ENCODE assay signal across 17 mouse cellular contexts in genomic region chr3:128347782-128348574, GRCm38 (mm10).
DNase-seq lines count a peak whose midpoint lies in the region; ATAC-seq and TF ChIP-seq lines count a peak whose summit lies in the region.
"Had no signal": no experiment of that assay in that cellular context is flagged by ENCODE, and none has a peak within 500 bp of the region (broad histone marks: within the 10 kb centered on the region; RNA-seq: fewer than 3 reads in every experiment).

No protein-coding gene starts in this region.

- TF ChIP-seq POLR2A in limb, embryonic 14.5 days (IDR thresholded peaks at IDR 0.05; ENCODE audit: borderline replicate concordance, extremely low read depth, insufficient read depth, insufficient read length) = no peak

- H3K9me3 ChIP-seq in forebrain, postnatal 0 days (ENCODE audit: low read length) = no peaks in the 10 kb centered on the region
- H3K9me3 ChIP-seq in forebrain, embryonic 16.5 days (ENCODE audit: control insufficient read depth, low read length) = no peaks in the 10 kb centered on the region
- H3K9me3 ChIP-seq in limb, embryonic 14.5 days (ENCODE audit: control insufficient read depth, low read length) = no peaks in the 10 kb centered on the region
- H3K9me3 ChIP-seq: G1E; midbrain, embryonic 15.5 days had no signal

- CTCF ChIA-PET in Patski (lab: Charles Lee) = interaction anchor here (0.8 to 4.4 kb wide), 21 partner anchors 10 to 1330 kb away, joined by 3 to 59 read pairs (median 3); partner anchors contain the start of gene Pitx2

- no peak overlapping the region for H3K4me2 ChIP-seq in forebrain, postnatal 0 days (ENCODE audit: low read depth)
- no peak overlapping the region for H3K4me2 ChIP-seq in forebrain, embryonic 16.5 days (ENCODE audit: low read length)
- H3K4me2 ChIP-seq in limb, embryonic 14.5 days (replicated peaks; ENCODE audit: low read depth, low read length, severe bottlenecking) = no peak overlapping the region
- H3K4me2 ChIP-seq: hindbrain, embryonic 14.5 days; midbrain, embryonic 15.5 days had no signal

- H3K4me3 ChIP-seq in forebrain, postnatal 0 days (ENCODE audit: low read depth, low read length) = no peak overlapping the region
- no peak overlapping the region for H3K4me3 ChIP-seq in forebrain, embryonic 16.5 days (replicated peaks; ENCODE audit: low read length)
- no peak overlapping the region for H3K4me3 ChIP-seq in left cerebral cortex, adult 2 months
- no peak overlapping the region for H3K4me3 ChIP-seq in limb, embryonic 14.5 days (replicated peaks; ENCODE audit: low read length)
- H3K4me3 ChIP-seq: erythroblast, embryonic 14.5 days; midbrain, embryonic 15.5 days had no signal

- H3K9ac ChIP-seq in forebrain, postnatal 0 days = no peak overlapping the region
- H3K9ac ChIP-seq in forebrain, embryonic 16.5 days (replicated peaks; ENCODE audit: low read depth, low read length) = no peak overlapping the region
- no peak overlapping the region for H3K9ac ChIP-seq in limb, embryonic 14.5 days (ENCODE audit: low read depth, low read length, severe bottlenecking)
- H3K9ac ChIP-seq: hindbrain, embryonic 14.5 days; midbrain, embryonic 15.5 days had no signal

- POLR2A ChIA-PET in Patski (lab: Charles Lee) = interaction anchor here (0.6 to 1.8 kb wide), 6 partner anchors 854 to 873 kb away, joined by 3 to 7 read pairs (median 4); no protein-coding TSS in a partner anchor

- no peaks in the 10 kb centered on the region for H3K4me1 ChIP-seq in forebrain, postnatal 0 days (ENCODE audit: insufficient read depth)
- H3K4me1 ChIP-seq in forebrain, embryonic 16.5 days (replicated peaks; ENCODE audit: control insufficient read depth, insufficient read depth, low read length) = no peaks in the 10 kb centered on the region
- no peaks in the 10 kb centered on the region for H3K4me1 ChIP-seq in limb, embryonic 14.5 days (ENCODE audit: control insufficient read depth, insufficient read depth, low read length)
- H3K4me1 ChIP-seq: midbrain, embryonic 15.5 days had no signal

- H3K36me3 ChIP-seq in forebrain, postnatal 0 days (ENCODE audit: insufficient read depth) = no peaks in the 10 kb centered on the region
- no peaks in the 10 kb centered on the region for H3K36me3 ChIP-seq in forebrain, embryonic 16.5 days (ENCODE audit: control insufficient read depth, insufficient read depth)
- no peaks in the 10 kb centered on the region for H3K36me3 ChIP-seq in limb, embryonic 14.5 days (ENCODE audit: control insufficient read depth, insufficient read depth, low read length)
- H3K36me3 ChIP-seq: G1E; midbrain, embryonic 15.5 days had no signal

- in situ Hi-C loops in Patski (cut with MboI; ENCODE audit: low pct_unique_long_range_greater_than_20kb) = loop anchor here (5.0 to 10.0 kb wide), 3 partner anchors 854 to 1077 kb away; no protein-coding TSS in a partner anchor

- WGBS in forebrain, postnatal 0 days = 55% methylated on average over 8 of the region's 8 CpGs
- 60% methylated on average over 8 of the region's 8 CpGs for WGBS in forebrain, embryonic 16.5 days
- WGBS in limb, embryonic 14.5 days = 48% methylated on average over 8 of the region's 8 CpGs

- H3K27me3 ChIP-seq in forebrain, postnatal 0 days (ENCODE audit: insufficient read depth, low read length) = no peaks in the 10 kb centered on the region
- no peaks in the 10 kb centered on the region for H3K27me3 ChIP-seq in forebrain, embryonic 16.5 days (replicated peaks; ENCODE audit: control insufficient read depth, insufficient read depth, low read length)
- H3K27me3 ChIP-seq in Patski = no peaks in the 10 kb centered on the region
- H3K27me3 ChIP-seq in limb, embryonic 14.5 days (ENCODE audit: control insufficient read depth, insufficient read depth, low read length) = 0 out of 2 replicates have a peak, but pooled peaks cover 8% of the 10 kb centered on the region

- DNase-seq in forebrain, postnatal 0 days = peak; percentile 16
- no peak for DNase-seq in left cerebral cortex, adult 2 months (ENCODE audit: extremely low spot score in 1 of 2, low spot score in 2 of 2)
- DNase-seq in left cerebral cortex, adult 9 months (ENCODE audit: low spot score in 2 of 2) = no peak
- peak; percentile 71 for DNase-seq in Patski (ENCODE audit: low read depth, low spot score)
- peak; percentile 41 for DNase-seq in limb, embryonic 14.5 days (ENCODE audit: low spot score)
- DNase-seq in adrenal gland, postnatal 14 days = no peak
- DNase-seq: adrenal gland, postnatal 25 days; cerebellum, postnatal 36 days; heart, adult 11 months; lung, postnatal 10 days; right cerebral cortex, adult 18-20 months; thymus, postnatal 4 days had no signal

- ATAC-seq in forebrain, postnatal 0 days = no peak
- no peak for ATAC-seq in forebrain, embryonic 16.5 days
- ATAC-seq in Patski = peak; percentile 51
- no peak for ATAC-seq in limb, embryonic 14.5 days (ENCODE audit: low FRiP score, low read depth)
- ATAC-seq: midbrain, embryonic 15.5 days had no signal

- H3K27ac ChIP-seq in forebrain, postnatal 0 days (ENCODE audit: low read depth, low read length) = no peak overlapping the region
- no peak overlapping the region for H3K27ac ChIP-seq in forebrain, embryonic 16.5 days (ENCODE audit: low read length)
- no peak overlapping the region for H3K27ac ChIP-seq in left cerebral cortex, adult 2 months
- H3K27ac ChIP-seq in limb, embryonic 14.5 days (replicated peaks; ENCODE audit: low read depth, low read length) = no peak overlapping the region
- H3K27ac ChIP-seq: hindbrain, embryonic 14.5 days; midbrain, embryonic 15.5 days had no signal

- intact Hi-C loops in left cerebral cortex, adult 2 months (cut with DNase I) = loop anchor here (1.0 to 10.0 kb wide), 4 partner anchors 856 to 1339 kb away; no protein-coding TSS in a partner anchor

- peak; percentile 42 for TF ChIP-seq CTCF in forebrain, postnatal 0 days (IDR thresholded peaks at IDR 0.05; ENCODE audit: low read depth)
- peak; percentile 48 for TF ChIP-seq CTCF in left cerebral cortex, adult 2 months (IDR thresholded peaks at IDR 0.05)
- TF ChIP-seq CTCF in Patski (IDR thresholded peaks at IDR 0.05) = peak; percentile 53

Comparison
In these comparisons a context has a peak if more than half of its experiments do, and no peak if none do; other contexts are left out.
1. DNase-seq: peak in forebrain, postnatal 0 days (single experiment), Patski (single experiment) and limb, embryonic 14.5 days (single experiment); none in left cerebral cortex, adult 2 months (0 of 2), left cerebral cortex, adult 9 months (0 of 2) and adrenal gland, postnatal 14 days (single experiment).
2. Peak in every context shown above with its lines, with median percentiles within 50 percentile points of each other: CTCF ChIP-seq.